Mouse (Mus musculus) kidney, embryonic 15.5 days (tissue): ENCODE data around the gene Eno3. TPM values are rescaled to one million over a fixed set of nuclear protein-coding genes. Genes with fewer than 3 reads are reported as not detected.

Experiments
- ATAC-seq: fragments of 200-750 bp; cut with Nextera tagmentation; replicated peaks from 2 replicates; pipeline ENCODE4 v1.8.0; 2017; ENCODE audit warnings: moderate TSS enrichment; ENCODE audit not compliant: low FRiP score
- H3K27ac ChIP-seq: fragments of 300-500 bp; sonication (generic); 2 replicates; pipeline ENCODE4 v1.5.1; 2015; ENCODE audit warnings: mild to moderate bottlenecking, inconsistent platforms
- H3K27me3 ChIP-seq: fragments of 300-500 bp; sonication (generic); 2 replicates; pipeline ENCODE4 v1.6.1; 2015; ENCODE audit warnings: inconsistent platforms
- H3K36me3 ChIP-seq: fragments of 300-500 bp; sonication (generic); 2 replicates; pipeline ENCODE4 v1.6.1; 2015; ENCODE audit warnings: inconsistent platforms
- H3K4me1 ChIP-seq: fragments of 300-500 bp; sonication (generic); 2 replicates; pipeline ENCODE4 v1.6.1; 2015; ENCODE audit warnings: inconsistent platforms
- H3K4me2 ChIP-seq: fragments of 300-500 bp; sonication (generic); 2 replicates; pipeline ENCODE4 v1.6.1; 2015; ENCODE audit warnings: moderate library complexity, mild to moderate bottlenecking, inconsistent platforms
- H3K4me3 ChIP-seq: fragments of 300-500 bp; sonication (generic); replicated peaks from 2 replicates; pipeline ENCODE4 v1.5.1; 2015; ENCODE audit warnings: mild to moderate bottlenecking, inconsistent platforms
- H3K9ac ChIP-seq: fragments of 300-500 bp; sonication (generic); 2 replicates; pipeline ENCODE4 v1.6.1; 2015; ENCODE audit warnings: mild to moderate bottlenecking, inconsistent platforms
- H3K9me3 ChIP-seq: fragments of 300-500 bp; sonication (generic); replicated peaks from 2 replicates; pipeline ENCODE4 v1.6.1; 2016; ENCODE audit warnings: inconsistent platforms
- WGBS: fragments of 180-500 bp; shearing (Covaris S2); methylation state at CpG from one replicate; pipeline ENCODE4 v1.1.7; 2015; ENCODE audit warnings: mixed read lengths; 5-methylcytosine and 5-hydroxymethylcytosine counted together
- polyA plus RNA-seq: library from polyadenylated mRNA; unstranded; fragments of >200 nt; fragmentation: Nextera tagmentation; extraction: Ambion mirVana; gene quantifications from 2 replicates; pipeline ENCODE4 v1.2.1, GENCODE M21; 2015

Eno3 gene
- polyA plus RNA-seq, 1 experiment from 2014 or later, result 30.3 TPM

DNA sequence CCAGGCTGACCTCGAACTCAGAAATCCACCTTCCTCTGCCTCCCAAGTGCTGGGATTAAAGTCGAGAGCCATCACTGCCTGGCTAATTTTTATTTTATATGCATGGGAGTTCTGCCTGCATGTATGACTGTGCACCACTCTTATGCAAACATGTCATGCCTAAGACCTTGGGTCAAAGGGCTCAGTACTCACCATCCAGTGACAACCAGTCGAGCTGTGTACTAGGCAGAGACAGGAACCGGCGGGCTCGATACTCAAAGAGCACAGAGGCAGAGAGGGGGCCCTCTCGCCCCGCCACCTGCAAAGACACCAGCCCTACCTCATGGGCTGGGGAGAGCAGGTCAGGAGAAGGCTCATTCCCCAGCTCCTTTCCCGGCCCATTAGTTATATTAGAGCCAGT lies 21.1 kb downstream of the Eno3 start:
- Histone ChIP-seq H3K4me2 (no peak overlapping the region), H3K36me3 (peaks cover 77% of the 10 kb centered on the region)

DNA sequence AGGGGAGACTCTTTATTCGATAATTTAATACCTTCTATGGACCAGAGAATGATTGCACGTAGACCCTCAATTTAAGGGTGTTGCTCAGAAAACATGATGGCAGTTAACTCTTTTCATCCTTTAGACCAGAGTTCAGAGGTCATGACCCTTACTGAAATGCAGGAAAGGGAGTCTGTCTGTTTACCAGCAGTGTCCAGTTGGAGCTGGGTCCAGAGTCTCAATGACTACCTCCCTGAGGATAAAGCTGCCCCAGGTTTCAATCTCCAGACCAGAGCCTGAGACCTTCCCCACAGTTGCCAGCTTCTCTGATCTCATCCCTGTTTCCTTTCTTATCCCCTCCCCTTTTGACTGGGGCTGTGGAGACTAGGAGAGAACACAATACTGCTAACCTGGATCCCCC lies 21.6 kb downstream of the Eno3 start:
- Histone ChIP-seq H3K4me3 (no peak overlapping the region), H3K36me3 (peaks cover 81% of the 10 kb centered on the region), H3K9me3 (no peaks in the 10 kb centered on the region), H3K4me2 (no peak overlapping the region), H3K27me3 (no peaks in the 10 kb centered on the region), H3K4me1 (peaks cover 6% of the 10 kb centered on the region; the same call in 1 of the 2 replicates), H3K27ac (no peak overlapping the region), H3K9ac (no peak overlapping the region)
- WGBS, result 73% methylated on average over 2 of the region's 2 CpGs
- ATAC-seq, result no peak

More for the DNA sequence above, 21.1 kb downstream of the Eno3 start:
- no peaks in the 10 kb centered on the region for H3K27me3 ChIP-seq
- H3K4me1 ChIP-seq, result peaks cover 6% of the 10 kb centered on the region; the same call in 1 of the 2 replicates
- 81% methylated on average over 9 of the region's 9 CpGs for WGBS
- H3K4me3 ChIP-seq, result no peak overlapping the region
- H3K27ac ChIP-seq, result no peak overlapping the region
- no peak for ATAC-seq
- no peak overlapping the region for H3K9ac ChIP-seq
- no peaks in the 10 kb centered on the region for H3K9me3 ChIP-seq

DNA sequence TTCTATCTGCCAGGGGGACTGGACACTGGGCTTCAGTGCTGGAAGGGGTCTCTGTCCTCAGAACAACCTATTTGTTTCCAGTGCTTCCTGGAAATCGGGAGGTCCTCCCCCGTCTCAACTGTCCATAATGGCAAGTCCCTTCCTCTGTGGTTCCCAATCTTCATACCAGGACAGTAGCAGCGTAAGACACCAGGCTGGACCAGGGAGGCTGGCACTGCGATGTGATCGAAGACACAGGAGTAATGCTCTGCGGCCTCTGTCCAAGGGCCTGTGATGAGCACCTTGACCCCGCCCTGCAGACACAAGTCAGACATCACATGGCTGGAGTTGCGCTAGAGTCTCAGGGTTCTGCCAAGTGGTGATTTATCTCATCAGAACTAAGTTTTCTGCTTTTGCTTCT lies 22.4 kb downstream of the Eno3 start:
- H3K36me3 ChIP-seq, result peaks cover 81% of the 10 kb centered on the region
- ATAC-seq, result no peak
- H3K4me3 ChIP-seq, result no peak overlapping the region
- no peaks in the 10 kb centered on the region for H3K9me3 ChIP-seq
- H3K27me3 ChIP-seq, result no peaks in the 10 kb centered on the region
- WGBS, result 94% methylated on average over 8 of the region's 8 CpGs
- no peak overlapping the region for H3K27ac ChIP-seq
- H3K9ac ChIP-seq, result no peak overlapping the region
- no peak overlapping the region for H3K4me2 ChIP-seq
- H3K4me1 ChIP-seq, result peaks cover 6% of the 10 kb centered on the region; the same call in 1 of the 2 replicates

DNA sequence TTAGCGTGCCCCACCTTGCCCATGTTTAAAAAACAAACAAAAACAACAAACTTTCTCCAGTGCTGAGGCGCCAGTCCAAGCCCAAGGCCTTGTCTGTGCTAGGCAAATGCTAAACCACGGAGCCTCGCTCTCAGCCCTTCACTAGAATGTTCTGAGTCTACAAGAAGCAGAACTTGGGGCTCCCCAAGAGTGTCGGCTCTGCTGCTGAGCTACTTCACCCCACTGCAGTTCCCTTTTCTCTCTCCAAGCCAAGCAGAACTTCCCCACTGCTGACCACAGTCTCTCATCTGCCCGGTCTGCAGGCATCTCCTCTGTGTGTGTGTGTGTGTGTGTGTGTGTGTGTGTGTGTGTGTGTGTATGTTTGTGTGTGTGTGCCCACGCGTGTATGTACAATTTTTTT lies 22.9 kb downstream of the Eno3 start:
- peaks cover 80% of the 10 kb centered on the region for H3K36me3 ChIP-seq
- no peaks in the 10 kb centered on the region for H3K9me3 ChIP-seq
- no peaks in the 10 kb centered on the region for H3K27me3 ChIP-seq
- no peak for ATAC-seq
- H3K27ac ChIP-seq, result no peak overlapping the region
- H3K9ac ChIP-seq, result no peak overlapping the region
- H3K4me2 ChIP-seq, result no peak overlapping the region
- H3K4me1 ChIP-seq, result peaks cover 6% of the 10 kb centered on the region; the same call in 1 of the 2 replicates
- H3K4me3 ChIP-seq, result no peak overlapping the region
- 92% methylated on average over 8 of the region's 8 CpGs for WGBS

DNA sequence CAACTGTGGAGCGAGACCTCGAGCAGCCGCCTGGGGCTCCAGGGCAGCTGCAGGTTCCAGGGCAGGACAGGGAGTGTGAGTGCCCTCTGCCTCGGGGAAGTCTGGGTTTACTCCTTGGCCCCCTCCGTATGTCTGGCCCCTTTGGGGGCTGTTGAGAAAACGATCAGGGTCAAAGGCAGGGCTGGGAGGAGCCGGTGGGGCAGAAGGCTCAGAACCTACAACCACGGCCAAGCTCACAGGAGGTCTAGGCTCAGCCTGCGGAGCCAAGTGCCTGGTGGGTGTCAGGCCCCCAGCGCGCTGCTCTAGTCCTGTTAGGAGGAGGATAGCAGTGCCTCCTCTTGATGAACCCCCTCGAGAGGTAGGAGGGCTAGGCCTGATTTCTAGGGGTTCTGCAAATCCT lies 24.2 kb downstream of the Eno3 start:
- Histone ChIP-seq H3K4me2 (no peak overlapping the region), H3K4me3 (no peak overlapping the region), H3K27ac (no peak overlapping the region), H3K27me3 (no peaks in the 10 kb centered on the region), H3K9ac (no peak overlapping the region), H3K9me3 (no peaks in the 10 kb centered on the region), H3K4me1 (peaks cover 6% of the 10 kb centered on the region; the same call in 1 of the 2 replicates), H3K36me3 (peaks cover 80% of the 10 kb centered on the region)
- 61% methylated on average over 12 of the region's 12 CpGs for WGBS
- ATAC-seq, result no peak

DNA sequence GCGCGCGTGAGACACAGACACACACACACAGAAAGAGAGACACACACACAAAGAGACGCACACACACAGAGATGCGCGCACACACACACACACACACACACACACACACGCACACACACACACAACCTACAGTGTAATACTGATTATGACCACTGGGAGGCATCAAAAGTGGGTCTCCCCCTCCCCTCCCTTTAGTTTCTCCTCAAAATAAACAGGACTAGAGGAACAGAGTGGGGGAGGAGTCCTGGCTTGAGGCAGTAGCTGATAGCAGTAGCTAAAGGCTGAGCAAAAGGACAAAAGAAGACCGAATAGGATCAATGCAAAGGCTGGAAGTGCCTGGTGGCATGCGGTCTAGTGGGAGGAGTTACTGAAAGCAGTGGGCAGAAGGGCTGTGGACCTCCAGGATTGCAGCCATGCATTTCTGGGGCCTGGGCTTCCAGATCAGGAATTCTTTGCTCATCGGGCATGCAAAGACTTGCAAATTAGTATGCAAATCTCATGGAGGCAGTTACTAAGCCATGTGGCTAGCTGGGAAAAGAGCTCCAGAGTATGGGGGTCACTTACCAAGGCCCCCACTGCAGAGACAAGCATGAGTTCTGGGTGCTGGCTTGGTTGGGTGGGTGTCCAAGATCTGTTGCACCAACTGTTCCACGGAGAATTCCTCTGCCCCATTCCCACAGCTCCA lies 25.0 kb downstream of the Eno3 start:
- Histone ChIP-seq H3K9ac (no peak overlapping the region), H3K27me3 (no peaks in the 10 kb centered on the region), H3K4me3 (no peak overlapping the region), H3K4me1 (peaks cover 13% of the 10 kb centered on the region), H3K4me2 (no peak overlapping the region), H3K36me3 (peaks cover 71% of the 10 kb centered on the region), H3K9me3 (no peaks in the 10 kb centered on the region), H3K27ac (no peak overlapping the region)
- WGBS, result 32% methylated on average over 11 of the region's 11 CpGs
- no peak; the same call in 1 of the 2 replicates for ATAC-seq

DNA sequence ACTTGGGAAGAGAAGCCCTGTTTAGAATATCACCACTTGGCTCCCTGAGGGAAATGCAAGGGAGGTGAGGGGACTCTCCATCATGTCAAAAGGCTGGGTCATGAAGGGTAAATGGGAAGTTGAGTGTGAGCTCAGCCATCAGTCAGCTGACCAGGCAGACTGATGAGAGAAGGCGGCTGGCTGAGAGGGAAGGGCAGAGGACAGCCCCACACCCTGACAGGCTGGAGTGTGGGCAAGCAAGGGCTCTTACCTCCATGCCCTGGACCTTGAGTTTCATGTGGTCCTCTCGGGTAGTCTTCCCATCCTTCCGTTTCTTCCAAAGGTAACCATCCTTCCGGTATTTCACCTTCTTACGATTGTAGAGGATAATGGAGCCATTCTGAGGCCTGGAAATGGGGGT lies 26.6 kb downstream of the Eno3 start:
- ATAC-seq, result no peak
- Histone ChIP-seq H3K36me3 (peaks cover 64% of the 10 kb centered on the region), H3K27ac (no peak overlapping the region), H3K4me1 (peaks cover 25% of the 10 kb centered on the region), H3K9ac (no peak overlapping the region), H3K4me2 (no peak overlapping the region), H3K9me3 (no peaks in the 10 kb centered on the region), H3K4me3 (no peak overlapping the region), H3K27me3 (no peaks in the 10 kb centered on the region)
- 88% methylated on average over 5 of the region's 5 CpGs for WGBS

DNA sequence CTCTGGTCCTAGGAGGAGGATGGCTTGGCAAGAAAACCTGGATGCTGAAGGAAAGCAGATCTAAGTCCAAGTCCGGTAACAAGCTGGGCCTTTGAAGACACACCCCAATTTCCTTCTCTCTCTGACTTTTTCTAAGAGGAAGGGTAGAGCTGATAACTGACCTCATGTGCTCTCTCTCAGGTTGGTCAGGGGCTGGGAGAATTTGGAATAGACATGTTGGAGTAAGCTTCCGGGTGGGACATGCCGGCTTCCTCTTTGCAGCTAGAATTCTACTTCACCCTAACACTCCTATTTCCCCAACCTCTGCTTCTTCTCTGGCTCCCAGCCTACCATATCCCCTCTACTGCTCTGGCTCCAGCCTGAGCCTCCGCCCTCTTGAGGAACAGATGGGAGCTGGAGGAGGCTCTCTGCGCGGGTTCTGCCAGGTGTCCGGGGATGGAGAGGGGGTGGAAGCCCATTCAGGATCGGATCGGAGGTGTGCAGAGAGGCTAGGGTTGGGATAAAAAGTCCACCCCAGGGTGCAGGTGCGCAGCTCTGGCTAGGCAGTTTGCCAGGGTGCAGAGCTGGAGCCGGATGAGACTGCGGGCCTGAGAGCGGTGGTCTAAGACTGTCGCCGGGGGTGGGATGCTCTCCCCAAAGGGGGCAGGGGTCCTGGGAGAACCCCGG lies 30.0 kb downstream of the Eno3 start:
- H3K9ac ChIP-seq, result peak overlapping the region; percentile 72
- ATAC-seq, result peak; percentile 69
- peaks cover 27% of the 10 kb centered on the region for H3K4me1 ChIP-seq
- H3K4me3 ChIP-seq, result peak overlapping the region; percentile 81
- 2% methylated on average over 16 of the region's 16 CpGs for WGBS
- peak overlapping the region; percentile 89 for H3K4me2 ChIP-seq
- H3K27ac ChIP-seq, result peak overlapping the region; percentile 92
- H3K36me3 ChIP-seq, result peaks cover 37% of the 10 kb centered on the region
- H3K9me3 ChIP-seq, result no peaks in the 10 kb centered on the region
- no peaks in the 10 kb centered on the region for H3K27me3 ChIP-seq

DNA sequence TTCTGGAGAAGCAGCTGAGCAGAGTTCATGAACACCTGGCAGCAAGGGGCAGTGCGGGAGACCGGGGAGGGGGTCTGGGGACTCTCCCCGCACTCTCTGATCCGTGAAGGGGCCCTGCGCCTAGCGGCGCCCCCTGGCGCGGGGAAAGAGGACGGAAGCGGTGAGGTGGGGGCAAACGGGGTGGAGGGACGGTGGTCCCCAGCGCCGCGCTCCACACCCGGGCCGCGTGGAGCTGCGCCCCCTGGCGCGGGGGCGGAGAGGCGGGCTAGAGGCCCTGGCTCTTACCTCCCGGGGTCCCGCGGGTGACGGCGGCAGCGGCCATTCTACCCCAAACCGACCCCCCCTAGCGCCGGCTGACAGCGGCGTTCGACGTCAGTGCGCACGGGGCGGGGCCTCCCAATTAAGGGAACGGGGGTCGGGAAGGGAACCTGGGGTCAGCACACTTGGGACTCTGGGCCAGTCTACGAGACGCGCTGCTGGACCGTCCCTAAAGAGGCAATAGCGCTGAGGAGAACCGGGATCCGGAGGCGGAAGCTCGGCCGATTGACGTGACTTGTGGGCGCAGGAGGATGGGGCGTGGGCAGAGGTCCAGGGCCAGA lies 30.7 kb downstream of the Eno3 start, which contains the start of gene Camta2:
Gene Camta2 (minus strand): TSS at position 505 of the 599 bp plus-strand sequence.
- ATAC-seq, result peak; percentile 91
- Histone ChIP-seq H3K27me3 (no peaks in the 10 kb centered on the region), H3K36me3 (peaks cover 32% of the 10 kb centered on the region), H3K4me3 (peak within 1 kb of the TSS; percentile 81), H3K27ac (peak within 1 kb of the TSS; percentile 92), H3K4me1 (peaks cover 22% of the 10 kb centered on the region), H3K4me2 (peak within 1 kb of the TSS; percentile 89), H3K9me3 (no peaks in the 10 kb centered on the region), H3K9ac (peak within 1 kb of the TSS; percentile 72)
- WGBS, result under 1% methylated on average over 55 of the region's 55 CpGs

DNA sequence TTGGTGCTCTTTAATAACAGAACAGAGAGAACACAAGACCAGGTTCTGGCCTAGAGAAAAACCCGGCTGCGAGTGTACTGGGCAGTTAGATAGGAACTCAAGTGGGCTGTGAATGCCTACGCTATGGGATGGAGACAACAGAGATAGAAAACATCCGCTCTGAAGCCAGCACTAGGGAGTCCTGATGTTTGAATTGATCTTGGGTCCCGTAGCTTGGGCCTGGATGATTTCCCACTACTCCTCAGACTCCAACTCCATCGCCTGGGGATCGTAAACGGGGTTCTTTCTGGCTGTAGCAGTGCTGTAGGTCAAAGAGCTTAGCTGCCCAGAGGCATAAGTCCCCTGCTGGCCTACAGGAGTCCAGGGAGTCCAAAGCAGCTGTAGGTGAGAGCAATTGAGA lies 31.4 kb downstream of the Eno3 start:
- no peak for ATAC-seq
- peak overlapping the region; percentile 72 for H3K9ac ChIP-seq
- no peaks in the 10 kb centered on the region for H3K27me3 ChIP-seq
- peak overlapping the region; percentile 81 for H3K4me3 ChIP-seq
- peaks cover 25% of the 10 kb centered on the region for H3K36me3 ChIP-seq
- 9% methylated on average over 8 of the region's 8 CpGs for WGBS
- peak overlapping the region; percentile 89 for H3K4me2 ChIP-seq
- peak overlapping the region; percentile 92 for H3K27ac ChIP-seq
- H3K4me1 ChIP-seq, result peaks cover 22% of the 10 kb centered on the region
- H3K9me3 ChIP-seq, result no peaks in the 10 kb centered on the region

DNA sequence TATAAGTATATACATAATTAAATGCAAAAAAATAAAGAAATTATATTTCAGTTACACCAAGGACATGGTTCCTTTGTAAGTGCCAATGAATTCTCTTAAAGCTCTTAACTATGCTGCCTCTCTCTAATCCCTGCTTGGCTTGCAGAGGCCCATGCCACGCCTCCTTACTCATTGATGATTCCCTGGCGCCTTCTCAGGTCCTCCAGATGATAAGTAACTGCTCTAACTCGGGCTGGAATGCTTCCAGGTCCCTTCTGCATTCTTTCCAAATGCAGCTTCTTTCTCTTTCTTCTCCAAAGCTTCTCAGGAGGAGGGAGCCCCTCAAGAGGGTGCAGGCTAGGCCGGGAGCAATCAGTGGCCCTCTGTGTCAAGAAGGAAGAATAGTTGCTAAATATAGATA lies 32.6 kb downstream of the Eno3 start:
- Histone ChIP-seq H3K9ac (no peak overlapping the region), H3K4me3 (no peak overlapping the region), H3K9me3 (no peaks in the 10 kb centered on the region), H3K4me1 (peaks cover 22% of the 10 kb centered on the region), H3K27me3 (no peaks in the 10 kb centered on the region), H3K27ac (no peak overlapping the region), H3K36me3 (peaks cover 14% of the 10 kb centered on the region), H3K4me2 (no peak overlapping the region)
- WGBS, result 66% methylated on average over 4 of the region's 4 CpGs
- ATAC-seq, result no peak

DNA sequence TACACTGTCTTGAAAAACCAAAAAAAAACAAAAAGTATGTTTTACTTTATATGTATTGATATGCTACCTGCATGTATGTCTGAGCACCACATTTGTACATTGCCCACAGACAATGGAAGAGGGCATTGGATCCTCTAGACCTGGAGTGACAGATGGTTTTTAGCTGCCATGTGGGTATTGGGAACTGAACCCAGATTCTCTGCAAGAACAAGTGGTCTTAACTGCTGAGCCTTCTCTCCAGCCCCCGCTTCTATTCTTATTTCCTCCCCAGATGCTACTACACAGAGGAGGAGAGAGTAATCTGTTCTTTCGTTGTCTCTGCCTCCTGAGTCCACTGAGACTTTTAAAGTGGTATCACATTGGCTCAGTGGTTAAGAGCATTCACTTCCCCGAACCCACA lies 36.5 kb downstream of the Eno3 start:
- Histone ChIP-seq H3K27ac (no peak overlapping the region), H3K27me3 (no peaks in the 10 kb centered on the region), H3K4me2 (no peak overlapping the region), H3K4me3 (no peak overlapping the region), H3K4me1 (peaks cover 5% of the 10 kb centered on the region), H3K9ac (no peak overlapping the region), H3K9me3 (no peaks in the 10 kb centered on the region), H3K36me3 (no peaks in the 10 kb centered on the region)
- ATAC-seq, result no peak
- 70% methylated on average over 3 of the region's 3 CpGs for WGBS
